Mouse (Mus musculus) heart, embryonic 12.5 days (tissue): ENCODE data around the gene Uri1. TPM values are rescaled to one million over a fixed set of nuclear protein-coding genes. Genes with fewer than 3 reads are reported as not detected.

ENCODE experiments used
- ATAC-seq: fragments of 200-750 bp; cut with Nextera tagmentation; 2 replicates; pipeline ENCODE4 v1.8.0; 2017; ENCODE audit warnings: moderate TSS enrichment, moderate library complexity; ENCODE audit not compliant: insufficient number of reproducible peaks, low FRiP score
- H3K27ac ChIP-seq: fragments of 300-500 bp; sonication (generic); 2 replicates; pipeline ENCODE4 v1.5.1; 2016; ENCODE audit warnings: mild to moderate bottlenecking, moderate library complexity; ENCODE audit not compliant: poor library complexity, severe bottlenecking
- H3K27me3 ChIP-seq: fragments of 300-500 bp; sonication (generic); replicated peaks from 2 replicates; pipeline ENCODE4 v1.6.1; 2016; ENCODE audit warnings: mild to moderate bottlenecking, moderate library complexity
- H3K36me3 ChIP-seq: fragments of 300-500 bp; sonication (generic); 2 replicates; pipeline ENCODE4 v1.6.1; 2016; ENCODE audit warnings: mild to moderate bottlenecking, moderate library complexity
- H3K4me1 ChIP-seq: fragments of 300-500 bp; sonication (generic); replicated peaks from 2 replicates; pipeline ENCODE4 v1.6.1; 2016; ENCODE audit warnings: mild to moderate bottlenecking
- H3K4me2 ChIP-seq: fragments of 300-500 bp; sonication (generic); 2 replicates; pipeline ENCODE4 v1.6.1; 2016; ENCODE audit warnings: mild to moderate bottlenecking, moderate library complexity
- H3K4me3 ChIP-seq: fragments of 300-500 bp; sonication (generic); 2 replicates; pipeline ENCODE4 v1.5.1; 2016; ENCODE audit warnings: mild to moderate bottlenecking
- H3K9ac ChIP-seq: fragments of 300-500 bp; sonication (generic); 2 replicates; pipeline ENCODE4 v1.6.1; 2016; ENCODE audit warnings: mild to moderate bottlenecking, moderate library complexity
- H3K9me3 ChIP-seq: fragments of 300-500 bp; sonication (generic); replicated peaks from 2 replicates; pipeline ENCODE4 v1.6.1; 2016; ENCODE audit warnings: mild to moderate bottlenecking, moderate library complexity
- WGBS: fragments of 180-500 bp; shearing (Covaris S2); methylation state at CpG from one replicate; pipeline ENCODE4 v1.1.7; 2016; 5-methylcytosine and 5-hydroxymethylcytosine counted together
- polyA plus RNA-seq: library from polyadenylated mRNA; unstranded; fragments of >200 nt; fragmentation: Nextera tagmentation; extraction: Ambion mirVana; gene quantifications from 2 replicates; pipeline ENCODE4 v1.2.1, GENCODE M21; 2016

The Uri1 gene
- polyA plus RNA-seq, 1 experiment from 2014 or later, result 43.5 TPM

GRCm38 (mm10) chr7:37972571-37972970 is 50.8 kb downstream of the Uri1 start:
- H3K27ac ChIP-seq, result no peak overlapping the region
- H3K4me3 ChIP-seq, result no peak overlapping the region
- 74% methylated on average over 9 of the region's 9 CpGs for WGBS
- no peaks in the 10 kb centered on the region for H3K9me3 ChIP-seq
- no peaks in the 10 kb centered on the region for H3K27me3 ChIP-seq
- ATAC-seq, result no peak
- H3K9ac ChIP-seq, result no peak overlapping the region
- H3K36me3 ChIP-seq, result peaks cover 10% of the 10 kb centered on the region
- H3K4me1 ChIP-seq, result peaks cover 21% of the 10 kb centered on the region
- no peak overlapping the region for H3K4me2 ChIP-seq

GRCm38 (mm10) chr7:37962326-37962725 is 61.0 kb downstream of the Uri1 start:
- Histone ChIP-seq H3K9ac (no peak overlapping the region), H3K4me1 (no peaks in the 10 kb centered on the region), H3K9me3 (peaks cover under 1% of the 10 kb centered on the region; the same call in 1 of the 2 replicates), H3K27me3 (no peaks in the 10 kb centered on the region), H3K27ac (no peak overlapping the region), H3K4me3 (no peak overlapping the region), H3K36me3 (peaks cover 56% of the 10 kb centered on the region), H3K4me2 (no peak overlapping the region)
- 92% methylated on average over 17 of the region's 17 CpGs for WGBS
- ATAC-seq, result no peak

- no peak for ATAC-seq
- Histone ChIP-seq H3K4me2 (no peak overlapping the region), H3K36me3 (peaks cover 67% of the 10 kb centered on the region), H3K9me3 (peaks cover 4% of the 10 kb centered on the region; the same call in 1 of the 2 replicates), H3K4me1 (no peaks in the 10 kb centered on the region), H3K27ac (no peak overlapping the region), H3K4me3 (no peak overlapping the region), H3K27me3 (no peaks in the 10 kb centered on the region), H3K9ac (no peak overlapping the region)
- WGBS, result 90% methylated on average over 11 of the region's 11 CpGs
Observed at GRCm38 (mm10) chr7:37961247-37961646, 62.1 kb downstream of the Uri1 start.

- ATAC-seq, result no peak
- 72% methylated on average over 9 of the region's 9 CpGs for WGBS
- Histone ChIP-seq H3K4me2 (no peak overlapping the region), H3K27me3 (no peaks in the 10 kb centered on the region), H3K27ac (no peak overlapping the region), H3K36me3 (peaks cover 22% of the 10 kb centered on the region), H3K4me1 (no peaks in the 10 kb centered on the region; the same call in 1 of the 2 replicates), H3K4me3 (no peak overlapping the region), H3K9me3 (no peaks in the 10 kb centered on the region), H3K9ac (no peak overlapping the region)
Observed at GRCm38 (mm10) chr7:37951841-37952240, 71.5 kb downstream of the Uri1 start.

GRCm38 (mm10) chr7:37936459-37936858 is 86.9 kb downstream of the Uri1 start:
- no peak for ATAC-seq
- no peak overlapping the region for H3K4me3 ChIP-seq
- H3K4me2 ChIP-seq, result no peak overlapping the region
- no peak overlapping the region for H3K9ac ChIP-seq
- WGBS, result 65% methylated on average over 8 of the region's 8 CpGs
- H3K4me1 ChIP-seq, result peaks cover 4% of the 10 kb centered on the region
- H3K36me3 ChIP-seq, result 0 out of 2 replicates have a peak, but pooled peaks cover 9% of the 10 kb centered on the region
- no peaks in the 10 kb centered on the region for H3K9me3 ChIP-seq
- H3K27me3 ChIP-seq, result no peaks in the 10 kb centered on the region
- no peak overlapping the region for H3K27ac ChIP-seq

- Histone ChIP-seq H3K27me3 (no peaks in the 10 kb centered on the region), H3K27ac (no peak overlapping the region), H3K4me3 (no peak overlapping the region), H3K9me3 (no peaks in the 10 kb centered on the region), H3K4me2 (no peak overlapping the region), H3K9ac (no peak overlapping the region), H3K36me3 (0 out of 2 replicates have a peak, but pooled peaks cover 9% of the 10 kb centered on the region), H3K4me1 (peaks cover 7% of the 10 kb centered on the region)
- 60% methylated on average over 5 of the region's 5 CpGs for WGBS
- ATAC-seq, result no peak
Observed at GRCm38 (mm10) chr7:37935786-37936185, 87.6 kb downstream of the Uri1 start.

- Histone ChIP-seq H3K9me3 (no peaks in the 10 kb centered on the region), H3K27me3 (no peaks in the 10 kb centered on the region; the same call in 1 of the 2 replicates), H3K36me3 (0 out of 2 replicates have a peak, but pooled peaks cover 3% of the 10 kb centered on the region), H3K4me1 (peaks cover 7% of the 10 kb centered on the region), H3K9ac (no peak overlapping the region), H3K4me3 (no peak overlapping the region), H3K27ac (no peak overlapping the region), H3K4me2 (no peak overlapping the region)
- WGBS, result 31% methylated on average over 5 of the region's 5 CpGs
- no peak for ATAC-seq
Observed at GRCm38 (mm10) chr7:37934770-37935182, 88.6 kb downstream of the Uri1 start.

- no peak overlapping the region for H3K4me3 ChIP-seq
- WGBS, result 52% methylated on average over 9 of the region's 9 CpGs
- peaks cover 7% of the 10 kb centered on the region for H3K4me1 ChIP-seq
- no peaks in the 10 kb centered on the region; the same call in 1 of the 2 replicates for H3K27me3 ChIP-seq
- ATAC-seq, result no peak
- H3K4me2 ChIP-seq, result no peak overlapping the region
- no peaks in the 10 kb centered on the region for H3K36me3 ChIP-seq
- H3K27ac ChIP-seq, result no peak overlapping the region
- H3K9ac ChIP-seq, result no peak overlapping the region
- H3K9me3 ChIP-seq, result no peaks in the 10 kb centered on the region
Observed at GRCm38 (mm10) chr7:37933754-37934308, 89.5 kb downstream of the Uri1 start.

- 0 out of 2 replicates have a peak overlapping the region, but pooled peaks have one; percentile 15 for H3K9ac ChIP-seq
- WGBS, result 6% methylated on average over 3 of the region's 3 CpGs
- no peaks in the 10 kb centered on the region for H3K9me3 ChIP-seq
- no peak overlapping the region for H3K27ac ChIP-seq
- peaks cover 7% of the 10 kb centered on the region for H3K4me1 ChIP-seq
- no peak overlapping the region for H3K4me3 ChIP-seq
- H3K36me3 ChIP-seq, result no peaks in the 10 kb centered on the region
- H3K27me3 ChIP-seq, result no peaks in the 10 kb centered on the region; the same call in 1 of the 2 replicates
- peak overlapping the region; percentile 25; the same call in 1 of the 2 replicates for H3K4me2 ChIP-seq
- peak; percentile 53; the same call in 1 of the 2 replicates for ATAC-seq
Observed at GRCm38 (mm10) chr7:37931631-37932030, 91.7 kb downstream of the Uri1 start.

- Histone ChIP-seq H3K4me1 (peaks cover 7% of the 10 kb centered on the region), H3K4me3 (no peak overlapping the region), H3K9ac (no peak overlapping the region), H3K36me3 (no peaks in the 10 kb centered on the region), H3K27me3 (no peaks in the 10 kb centered on the region; the same call in 1 of the 2 replicates), H3K4me2 (no peak overlapping the region), H3K9me3 (peaks cover 5% of the 10 kb centered on the region), H3K27ac (no peak overlapping the region)
- ATAC-seq, result no peak
- WGBS, result 51% methylated on average over 5 of the region's 5 CpGs
Observed at GRCm38 (mm10) chr7:37929738-37930137, 93.6 kb downstream of the Uri1 start.

GRCm38 (mm10) chr7:37922999-37923398 is 100.4 kb downstream of the Uri1 start:
- Histone ChIP-seq H3K9me3 (peaks cover 16% of the 10 kb centered on the region), H3K9ac (no peak overlapping the region), H3K27ac (no peak overlapping the region), H3K4me1 (no peaks in the 10 kb centered on the region), H3K4me2 (no peak overlapping the region), H3K4me3 (no peak overlapping the region), H3K27me3 (0 out of 2 replicates have a peak, but pooled peaks cover 4% of the 10 kb centered on the region), H3K36me3 (no peaks in the 10 kb centered on the region)
- no peak for ATAC-seq
- WGBS, result 72% methylated on average over 4 of the region's 4 CpGs
